Mouse (Mus musculus) olfactory bulb, adult 2 months (tissue): ENCODE data around the gene Snrpd2.

ENCODE experiments used
- CTCF ChIP-seq: fragments of 200-500 bp; IDR thresholded peaks from 2 replicates; pipeline ENCODE4 v1.5.1; 2012; ENCODE audit warnings: low read depth, mild to moderate bottlenecking, low read length, moderate library complexity; ENCODE audit not compliant: insufficient read depth
- POLR2A ChIP-seq: fragments of 200-500 bp; IDR thresholded peaks from 2 replicates; pipeline ENCODE4 v1.6.1; 2012; ENCODE audit warnings: mild to moderate bottlenecking, low read depth, low read length, moderate library complexity; ENCODE audit not compliant: insufficient read depth

- no peak for TF ChIP-seq POLR2A
- TF ChIP-seq CTCF, result no peak
These were observed 30.4 kb upstream of the Snrpd2 start for GRCm38 (mm10) chr7:19119083-19119482.
